Comparison of ENCODE assay signal across 14 mouse cellular contexts in genomic region chr7:49985947-49986346, GRCm38 (mm10). TPM values are rescaled to one million over a fixed set of nuclear protein-coding genes. Genes with fewer than 3 reads are reported as not detected.
DNase-seq lines count a peak whose midpoint lies in the region.
"Had no signal": no experiment of that assay in that cellular context is flagged by ENCODE, and none has a peak within 500 bp of the region (broad histone marks: within the 10 kb centered on the region; RNA-seq: fewer than 3 reads in every experiment).

No protein-coding gene starts in this region.

- DNase-seq in heart, adult 11 months, result peak; percentile 43
- no peak for DNase-seq in heart, postnatal 4 days
- DNase-seq in R1 (ENCODE audit: low read depth, low spot score), result peak; percentile 85
- DNase-seq in adrenal gland, postnatal 14 days, result no peak
- DNase-seq in cerebellum, adult 11-12 months, result no peak
- DNase-seq: adrenal gland, adult 8-10 months; adrenal gland, postnatal 25 days; B cell, adult 2 months; cerebellum, adult 11 months; cerebellum, adult 2 months; cerebellum, adult 9-10 months; cerebellum, postnatal 10 days; cerebellum, postnatal 25 days had no signal

RNA-seq across cellular contexts. Expression of gene Nell1, which starts 11.3 kb away (rescaled TPM):
- under 1 TPM in 1 of 2 experiments, not detected in 1; 0.14 TPM for total RNA-seq in heart, postnatal 4 days (2021)
- 1.9 and 2.1 TPM in 2 replicates for total RNA-seq in adrenal gland, postnatal 14 days (2021)
- total RNA-seq: CH12.LX had no signal

Comparison
In these comparisons a context has a peak if more than half of its experiments do, and no peak if none do; other contexts are left out.
1. DNase-seq: peak in heart, adult 11 months (single experiment) and R1 (single experiment); none in heart, postnatal 4 days (single experiment), adrenal gland, postnatal 14 days (single experiment) and cerebellum, adult 11-12 months (single experiment).